Mouse (Mus musculus) midbrain, embryonic 15.5 days (tissue): Measurements from ENCODE around the gene Acbd6. TPM values are rescaled to one million over a fixed set of nuclear protein-coding genes. Genes with fewer than 3 reads are reported as not detected.

ENCODE experiments used
- ATAC-seq: fragments of 200-750 bp; cut with Nextera tagmentation; replicated peaks from 2 replicates; pipeline ENCODE4 v1.8.0; 2017; ENCODE audit warnings: moderate TSS enrichment
- H3K27ac ChIP-seq: fragments of 300-500 bp; sonication (generic); 2 replicates; pipeline ENCODE4 v1.5.1; 2015; ENCODE audit warnings: mild to moderate bottlenecking, inconsistent platforms
- H3K27me3 ChIP-seq: fragments of 300-500 bp; sonication (generic); replicated peaks from 2 replicates; pipeline ENCODE4 v1.6.1; 2015; ENCODE audit warnings: inconsistent platforms
- H3K36me3 ChIP-seq: fragments of 300-500 bp; sonication (generic); replicated peaks from 2 replicates; pipeline ENCODE4 v1.6.1; 2015; ENCODE audit warnings: inconsistent platforms
- H3K4me1 ChIP-seq: fragments of 300-500 bp; sonication (generic); 2 replicates; pipeline ENCODE4 v1.6.1; 2015; ENCODE audit warnings: inconsistent platforms
- H3K4me2 ChIP-seq: fragments of 300-500 bp; sonication (generic); 2 replicates; pipeline ENCODE4 v1.6.1; 2015; ENCODE audit warnings: inconsistent platforms, mild to moderate bottlenecking, moderate library complexity
- H3K4me3 ChIP-seq: fragments of 300-500 bp; sonication (generic); 2 replicates; pipeline ENCODE4 v1.5.1; 2015; ENCODE audit warnings: mild to moderate bottlenecking, inconsistent platforms
- H3K9ac ChIP-seq: fragments of 300-500 bp; sonication (generic); 2 replicates; pipeline ENCODE4 v1.6.1; 2015; ENCODE audit warnings: mild to moderate bottlenecking, inconsistent platforms
- H3K9me3 ChIP-seq: fragments of 300-500 bp; sonication (generic); 2 replicates; pipeline ENCODE4 v1.6.1; 2016; ENCODE audit warnings: inconsistent platforms
- WGBS: fragments of 180-500 bp; shearing (Covaris S2); methylation state at CpG from one replicate; pipeline ENCODE4 v1.1.7; 2015; ENCODE audit warnings: mixed read lengths; 5-methylcytosine and 5-hydroxymethylcytosine counted together
- polyA plus RNA-seq: library from polyadenylated mRNA; unstranded; fragments of >200 nt; fragmentation: Nextera tagmentation; extraction: Ambion mirVana; gene quantifications from 2 replicates; pipeline ENCODE4 v1.2.1, GENCODE M21; 2015

Gene Acbd6
- polyA plus RNA-seq = 89.3 and 93.8 TPM in 2 replicates

- Histone ChIP-seq H3K4me2 (peak within 1 kb of the TSS; percentile 73), H3K27me3 (no peaks in the 10 kb centered on the region), H3K4me3 (peak within 1 kb of the TSS; percentile 76), H3K9me3 (no peaks in the 10 kb centered on the region), H3K36me3 (no peaks in the 10 kb centered on the region), H3K4me1 (peaks cover 34% of the 10 kb centered on the region), H3K9ac (peak within 1 kb of the TSS; percentile 87), H3K27ac (peak within 1 kb of the TSS; percentile 83)
- peak; percentile 93 for ATAC-seq
- WGBS = under 1% methylated on average over 83 of the region's 83 CpGs
These were observed at the start of gene Acbd6 for GRCm38 (mm10) chr1:155558012-155558842. Gene Acbd6, plus strand, starts transcription at chr1:155558120.

GRCm38 (mm10) chr1:155510263-155510662, 47.7 kb upstream of the Acbd6 start:
- no peaks in the 10 kb centered on the region for H3K27me3 ChIP-seq
- H3K4me1 ChIP-seq = no peaks in the 10 kb centered on the region
- H3K4me3 ChIP-seq = no peak overlapping the region
- no peak for ATAC-seq
- no peaks in the 10 kb centered on the region for H3K36me3 ChIP-seq
- no peak overlapping the region for H3K9ac ChIP-seq
- no peak overlapping the region for H3K4me2 ChIP-seq
- WGBS = 75% methylated on average over 10 of the region's 10 CpGs
- H3K27ac ChIP-seq = no peak overlapping the region
- no peaks in the 10 kb centered on the region for H3K9me3 ChIP-seq

- Histone ChIP-seq H3K4me2 (no peak overlapping the region), H3K9ac (no peak overlapping the region), H3K4me1 (no peaks in the 10 kb centered on the region), H3K27me3 (no peaks in the 10 kb centered on the region), H3K27ac (no peak overlapping the region), H3K9me3 (no peaks in the 10 kb centered on the region), H3K4me3 (no peak overlapping the region), H3K36me3 (no peaks in the 10 kb centered on the region)
- WGBS = 80% methylated on average over 4 of the region's 4 CpGs
- ATAC-seq = no peak
These were observed 42.1 kb upstream of the Acbd6 start for GRCm38 (mm10) chr1:155515866-155516265.

GRCm38 (mm10) chr1:155516594-155516993, 41.3 kb upstream of the Acbd6 start:
- Histone ChIP-seq H3K4me2 (no peak overlapping the region), H3K9me3 (no peaks in the 10 kb centered on the region), H3K4me1 (no peaks in the 10 kb centered on the region), H3K27ac (peak overlapping the region; percentile 56; the same call in 1 of the 2 replicates), H3K4me3 (no peak overlapping the region), H3K9ac (no peak overlapping the region), H3K36me3 (no peaks in the 10 kb centered on the region), H3K27me3 (no peaks in the 10 kb centered on the region)
- 31% methylated on average over 7 of the region's 7 CpGs for WGBS
- ATAC-seq = no peak

- no peak for ATAC-seq
- H3K4me1 ChIP-seq = no peaks in the 10 kb centered on the region
These were observed 40.9 kb upstream of the Acbd6 start for GRCm38 (mm10) chr1:155517060-155517459.

GRCm38 (mm10) chr1:155520285-155520684, 37.6 kb upstream of the Acbd6 start:
- 89% methylated on average over 4 of the region's 4 CpGs for WGBS
- no peaks in the 10 kb centered on the region for H3K27me3 ChIP-seq
- H3K27ac ChIP-seq = no peak overlapping the region
- H3K4me2 ChIP-seq = no peak overlapping the region
- H3K36me3 ChIP-seq = no peaks in the 10 kb centered on the region
- H3K9me3 ChIP-seq = no peaks in the 10 kb centered on the region
- ATAC-seq = no peak
- H3K9ac ChIP-seq = no peak overlapping the region
- no peak overlapping the region for H3K4me3 ChIP-seq
- H3K4me1 ChIP-seq = no peaks in the 10 kb centered on the region

More at GRCm38 (mm10) chr1:155517060-155517459, 40.9 kb upstream of the Acbd6 start:
- WGBS = 14% methylated on average over 5 of the region's 5 CpGs
- Histone ChIP-seq H3K9me3 (no peaks in the 10 kb centered on the region), H3K4me2 (no peak overlapping the region), H3K27ac (peak overlapping the region; percentile 74), H3K4me3 (no peak overlapping the region), H3K36me3 (no peaks in the 10 kb centered on the region), H3K27me3 (no peaks in the 10 kb centered on the region), H3K9ac (no peak overlapping the region)

GRCm38 (mm10) chr1:155522493-155522892, 35.4 kb upstream of the Acbd6 start:
- H3K27me3 ChIP-seq = no peaks in the 10 kb centered on the region
- H3K4me1 ChIP-seq = peaks cover 8% of the 10 kb centered on the region
- H3K4me2 ChIP-seq = no peak overlapping the region
- no peak for ATAC-seq
- H3K4me3 ChIP-seq = no peak overlapping the region
- WGBS = 88% methylated on average over 4 of the region's 4 CpGs
- H3K27ac ChIP-seq = no peak overlapping the region
- H3K36me3 ChIP-seq = no peaks in the 10 kb centered on the region
- H3K9ac ChIP-seq = no peak overlapping the region
- no peaks in the 10 kb centered on the region for H3K9me3 ChIP-seq

GRCm38 (mm10) chr1:155526176-155526575, 31.7 kb upstream of the Acbd6 start:
- no peak for ATAC-seq

GRCm38 (mm10) chr1:155527027-155527786, 30.7 kb upstream of the Acbd6 start:
- H3K27ac ChIP-seq = peak overlapping the region; percentile 53; the same call in 1 of the 2 replicates
- H3K9me3 ChIP-seq = no peaks in the 10 kb centered on the region
- no peaks in the 10 kb centered on the region for H3K36me3 ChIP-seq
- WGBS = 28% methylated on average over 12 of the region's 12 CpGs
- H3K9ac ChIP-seq = no peak overlapping the region
- H3K27me3 ChIP-seq = no peaks in the 10 kb centered on the region
- ATAC-seq = no peak
- no peak overlapping the region for H3K4me3 ChIP-seq
- H3K4me1 ChIP-seq = peaks cover 35% of the 10 kb centered on the region
- H3K4me2 ChIP-seq = no peak overlapping the region

More at GRCm38 (mm10) chr1:155526176-155526575, 31.7 kb upstream of the Acbd6 start:
- H3K4me3 ChIP-seq = no peak overlapping the region
- no peaks in the 10 kb centered on the region for H3K9me3 ChIP-seq
- no peaks in the 10 kb centered on the region for H3K27me3 ChIP-seq
- no peak overlapping the region for H3K9ac ChIP-seq
- no peaks in the 10 kb centered on the region for H3K36me3 ChIP-seq
- H3K4me2 ChIP-seq = no peak overlapping the region
- peaks cover 35% of the 10 kb centered on the region for H3K4me1 ChIP-seq
- WGBS = 48% methylated on average over 5 of the region's 5 CpGs
- no peak overlapping the region for H3K27ac ChIP-seq

GRCm38 (mm10) chr1:155527787-155528158, 30.1 kb upstream of the Acbd6 start:
- ATAC-seq = no peak
- H3K9me3 ChIP-seq = no peaks in the 10 kb centered on the region
- peak overlapping the region; percentile 53; the same call in 1 of the 2 replicates for H3K27ac ChIP-seq
- no peak overlapping the region for H3K4me2 ChIP-seq
- WGBS = 19% methylated on average over 8 of the region's 8 CpGs
- H3K27me3 ChIP-seq = no peaks in the 10 kb centered on the region
- no peak overlapping the region for H3K4me3 ChIP-seq
- H3K9ac ChIP-seq = no peak overlapping the region
- H3K36me3 ChIP-seq = no peaks in the 10 kb centered on the region
- peaks cover 35% of the 10 kb centered on the region for H3K4me1 ChIP-seq

GRCm38 (mm10) chr1:155528405-155529119, 29.4 kb upstream of the Acbd6 start:
- Histone ChIP-seq H3K36me3 (no peaks in the 10 kb centered on the region), H3K27me3 (no peaks in the 10 kb centered on the region), H3K4me2 (0 out of 2 replicates have a peak overlapping the region, but pooled peaks have one; percentile 2), H3K9me3 (no peaks in the 10 kb centered on the region), H3K4me1 (peaks cover 35% of the 10 kb centered on the region), H3K4me3 (no peak overlapping the region), H3K9ac (no peak overlapping the region), H3K27ac (peak overlapping the region; percentile 31)
- whole genome bisulfite sequencing = 19% methylated on average over 11 of the region's 11 CpGs
- ATAC-seq = 0 out of 2 replicates have a peak, but pooled peaks have one; percentile 37
